Mouse (Mus musculus) E14TG2a.4 (cell line): ENCODE results near the gene Col2a1.

Source experiments
- H3K27me3 ChIP-seq: 2 replicates; pipeline ENCODE4 v1.6.1; 2014; ENCODE audit warnings: low read length, control low read depth; ENCODE audit not compliant: insufficient read depth
- H3K36me3 ChIP-seq: 2 replicates; pipeline ENCODE4 v1.6.1; 2014; ENCODE audit warnings: low read length, control low read depth; ENCODE audit not compliant: insufficient read depth
- H3K4me1 ChIP-seq: replicated peaks from 2 replicates; pipeline ENCODE4 v1.6.1; 2014; ENCODE audit warnings: low read depth, low read length, control low read depth
- H3K4me3 ChIP-seq: replicated peaks from 2 replicates; pipeline ENCODE4 v1.5.1; 2014; ENCODE audit warnings: mild to moderate bottlenecking, low read length
- H3K9me3 ChIP-seq: 2 replicates; pipeline ENCODE4 v1.6.1; 2014; ENCODE audit warnings: low read length, control low read depth
- CTCF ChIP-seq: conservative IDR thresholded peaks from 2 replicates; pipeline ENCODE4 v1.5.1; 2014; ENCODE audit warnings: low read length
- NANOG ChIP-seq: IDR thresholded peaks from 2 replicates; pipeline ENCODE4 v1.6.1; 2014; ENCODE audit warnings: borderline replicate concordance, low read length, mixed read lengths
- POU5F1 ChIP-seq: IDR thresholded peaks from 2 replicates; pipeline ENCODE4 v1.6.1; 2014; ENCODE audit warnings: low read length, borderline replicate concordance

The Col2a1 gene

DNA sequence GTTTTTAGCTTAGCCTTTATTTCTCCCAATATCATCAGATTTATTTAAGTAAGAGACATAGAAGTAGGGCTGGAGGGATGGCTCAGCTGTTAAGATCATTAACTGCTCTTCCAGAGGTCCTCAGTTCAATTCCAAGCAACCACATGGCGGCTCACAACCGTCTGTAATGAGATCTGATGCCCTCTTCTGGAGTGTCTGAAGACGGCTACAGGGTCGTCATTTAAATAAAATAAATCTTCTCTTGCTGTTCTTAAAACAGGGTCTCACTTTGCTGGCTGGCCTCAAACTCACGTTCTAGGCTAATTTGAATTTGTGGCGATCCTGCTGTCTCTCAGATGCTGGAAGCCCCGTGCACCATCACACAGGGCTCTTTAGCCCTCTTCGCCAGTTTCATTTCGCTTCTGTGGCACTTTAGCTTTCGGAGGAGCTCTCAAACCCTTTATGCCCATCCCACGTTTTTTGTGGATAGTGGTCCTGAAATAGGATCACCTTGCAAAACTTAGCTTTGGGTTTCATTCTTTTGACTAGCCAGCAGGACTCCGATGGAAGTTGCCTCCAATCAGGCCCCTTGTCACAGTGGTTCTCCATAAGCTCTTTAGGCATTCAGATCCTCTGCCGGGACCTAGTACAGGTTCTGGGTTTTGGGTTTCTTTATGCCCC lies 41.0 kb downstream of the Col2a1 start:
- Histone ChIP-seq H3K9me3 (no peaks in the 10 kb centered on the region), H3K4me3 (peak overlapping the region; percentile 79), H3K4me1 (peaks cover 18% of the 10 kb centered on the region), H3K27me3 (no peaks in the 10 kb centered on the region), H3K36me3 (peaks cover 4% of the 10 kb centered on the region; the same call in 1 of the 2 replicates)
- TF ChIP-seq NANOG (no peak), CTCF (no peak), POU5F1 (no peak)

GRCm38 (mm10) chr15:97956416-97956815 lies 48.1 kb downstream of the Col2a1 start:
- H3K36me3 ChIP-seq = no peaks in the 10 kb centered on the region
- TF ChIP-seq CTCF = no peak
- no peak for TF ChIP-seq NANOG
- TF ChIP-seq POU5F1 = no peak
- H3K9me3 ChIP-seq = no peaks in the 10 kb centered on the region
- H3K4me1 ChIP-seq = peaks cover 14% of the 10 kb centered on the region
- H3K4me3 ChIP-seq = no peak overlapping the region
- H3K27me3 ChIP-seq = peaks cover 23% of the 10 kb centered on the region

- TF ChIP-seq POU5F1 = no peak
- TF ChIP-seq CTCF = no peak
- Histone ChIP-seq H3K27me3 (peaks cover 27% of the 10 kb centered on the region), H3K36me3 (no peaks in the 10 kb centered on the region), H3K4me1 (peaks cover 14% of the 10 kb centered on the region), H3K9me3 (no peaks in the 10 kb centered on the region), H3K4me3 (no peak overlapping the region)
Measured at GRCm38 (mm10) chr15:97955742-97956141, 48.8 kb downstream of the Col2a1 start.

DNA sequence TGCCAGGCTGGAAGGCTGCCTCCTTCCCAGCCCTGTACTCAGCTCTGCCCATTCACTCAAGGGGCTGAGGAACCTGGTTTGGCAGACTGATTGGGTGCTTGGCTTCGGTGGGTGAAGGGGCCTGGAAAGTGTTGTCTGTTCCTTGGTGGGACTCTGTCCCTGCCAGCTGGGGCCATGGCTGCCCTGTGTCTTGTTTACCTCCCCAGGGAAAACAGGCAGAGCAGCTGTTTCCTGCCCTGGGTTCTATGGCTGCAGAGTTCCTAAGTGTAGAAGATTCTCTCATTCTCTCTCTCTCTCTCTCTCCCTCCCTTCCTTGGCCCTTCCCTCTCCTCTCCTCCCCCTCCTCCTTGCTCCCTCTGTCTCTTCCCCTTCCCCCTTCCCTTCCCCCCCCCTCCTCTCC lies 49.2 kb downstream of the Col2a1 start:
- H3K27me3 ChIP-seq = peaks cover 32% of the 10 kb centered on the region
- no peaks in the 10 kb centered on the region for H3K36me3 ChIP-seq
- TF ChIP-seq NANOG (no peak), POU5F1 (no peak), CTCF (no peak)
- no peaks in the 10 kb centered on the region for H3K9me3 ChIP-seq
- no peak overlapping the region for H3K4me3 ChIP-seq
- peaks cover 14% of the 10 kb centered on the region for H3K4me1 ChIP-seq

- H3K36me3 ChIP-seq = no peaks in the 10 kb centered on the region
Measured at GRCm38 (mm10) chr15:97954671-97955070, 49.8 kb downstream of the Col2a1 start.

GRCm38 (mm10) chr15:97952889-97953189 lies 51.7 kb downstream of the Col2a1 start:
- no peak overlapping the region for H3K4me3 ChIP-seq
- no peaks in the 10 kb centered on the region for H3K9me3 ChIP-seq
- H3K27me3 ChIP-seq = peaks cover 45% of the 10 kb centered on the region
- peaks cover 22% of the 10 kb centered on the region for H3K4me1 ChIP-seq
- TF ChIP-seq CTCF = no peak
- TF ChIP-seq POU5F1 = no peak
- no peak for TF ChIP-seq NANOG
- no peaks in the 10 kb centered on the region for H3K36me3 ChIP-seq

More at GRCm38 (mm10) chr15:97954671-97955070, 49.8 kb downstream of the Col2a1 start:
- Histone ChIP-seq H3K27me3 (peaks cover 38% of the 10 kb centered on the region), H3K4me3 (no peak overlapping the region), H3K4me1 (peaks cover 14% of the 10 kb centered on the region), H3K9me3 (no peaks in the 10 kb centered on the region)
- no peak for TF ChIP-seq POU5F1
- TF ChIP-seq NANOG = no peak
- TF ChIP-seq CTCF = no peak

DNA sequence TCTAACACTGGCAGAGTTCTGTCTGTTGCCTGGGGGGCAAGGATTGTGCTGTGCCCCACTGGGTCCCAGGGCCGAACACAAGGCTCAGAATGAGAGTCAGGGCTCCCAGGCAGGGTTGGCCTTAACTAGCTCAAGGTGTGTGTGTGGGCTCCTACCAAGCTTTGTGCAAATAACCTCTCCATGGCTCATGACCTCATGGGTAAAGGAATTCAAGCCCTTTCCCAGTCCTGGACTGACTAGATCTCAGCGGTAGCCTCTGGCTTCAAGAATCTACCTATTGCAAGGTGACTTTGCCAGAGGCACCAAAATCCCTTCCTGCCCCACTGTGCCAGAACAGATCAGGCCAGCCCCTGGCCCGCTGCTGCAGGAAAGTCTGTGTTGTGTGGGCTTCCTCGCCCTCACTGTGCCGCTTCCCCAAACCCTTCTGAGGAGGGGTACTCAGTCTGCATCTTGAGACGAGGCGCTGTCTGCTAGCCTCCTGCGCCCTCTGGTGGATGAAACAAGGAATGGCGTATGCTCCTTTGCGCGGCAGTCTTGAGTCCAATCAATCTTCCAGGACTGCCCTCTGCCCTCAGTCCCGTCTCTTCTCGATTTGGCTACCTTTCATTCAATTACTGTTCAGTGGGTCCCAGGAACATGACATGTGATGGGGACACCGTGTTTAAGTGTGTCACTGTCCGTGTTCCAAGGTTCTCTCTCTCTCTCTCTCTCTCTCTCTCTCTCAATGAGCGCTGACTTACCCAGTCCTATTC lies 52.2 kb downstream of the Col2a1 start:
- Histone ChIP-seq H3K27me3 (peaks cover 45% of the 10 kb centered on the region), H3K4me1 (peaks cover 22% of the 10 kb centered on the region), H3K9me3 (no peaks in the 10 kb centered on the region), H3K36me3 (no peaks in the 10 kb centered on the region), H3K4me3 (no peak overlapping the region)
- TF ChIP-seq NANOG (no peak), CTCF (peak; percentile 89)

DNA sequence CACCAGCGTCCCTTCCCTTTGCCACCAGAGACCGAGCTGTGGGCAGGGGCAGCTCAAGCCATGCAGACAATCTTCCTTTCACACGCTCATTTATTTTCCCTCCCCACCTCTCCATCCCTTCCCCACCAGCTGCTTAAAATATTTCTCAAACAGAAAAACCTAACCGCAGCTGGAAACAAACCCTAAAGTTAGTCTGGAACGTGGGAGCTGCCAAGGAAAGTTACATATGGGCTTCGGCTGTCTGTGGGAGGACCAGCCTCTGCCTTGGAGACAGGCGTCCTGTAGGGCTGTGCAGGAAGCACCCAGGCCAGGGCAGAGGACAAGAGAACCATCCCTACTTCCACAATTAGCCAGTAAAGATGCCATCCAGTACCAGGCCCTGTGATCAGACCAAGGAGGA lies 54.3 kb downstream of the Col2a1 start:
- H3K4me1 ChIP-seq = peaks cover 22% of the 10 kb centered on the region
- no peaks in the 10 kb centered on the region for H3K36me3 ChIP-seq
- H3K9me3 ChIP-seq = no peaks in the 10 kb centered on the region
- H3K27me3 ChIP-seq = peaks cover 37% of the 10 kb centered on the region
- no peak overlapping the region for H3K4me3 ChIP-seq
- TF ChIP-seq POU5F1 = no peak
- no peak for TF ChIP-seq NANOG
- no peak for TF ChIP-seq CTCF

DNA sequence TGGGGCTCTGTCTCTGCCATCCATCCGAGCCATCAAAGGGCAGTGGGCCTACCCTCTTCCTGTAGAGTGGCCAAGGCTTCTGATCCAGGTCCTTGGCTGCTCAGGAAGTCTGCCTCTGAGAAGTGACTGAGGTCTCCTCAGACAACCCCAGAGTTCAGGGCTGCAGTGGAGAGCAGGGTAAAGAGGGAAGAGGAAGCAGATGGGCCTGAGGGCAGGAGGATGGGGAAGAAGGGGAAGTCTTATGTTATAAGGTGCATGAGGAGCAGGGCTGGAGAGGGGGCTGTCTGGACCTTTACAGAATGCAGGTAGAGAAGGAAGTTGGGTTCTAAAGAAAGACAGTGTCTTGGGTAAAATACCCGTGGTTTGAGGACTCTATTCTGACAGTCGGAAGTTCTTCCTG lies 54.8 kb downstream of the Col2a1 start:
- H3K4me1 ChIP-seq = peaks cover 20% of the 10 kb centered on the region
- no peaks in the 10 kb centered on the region for H3K9me3 ChIP-seq
- TF ChIP-seq POU5F1 (no peak), CTCF (no peak), NANOG (no peak)
- H3K27me3 ChIP-seq = peaks cover 38% of the 10 kb centered on the region
- H3K4me3 ChIP-seq = no peak overlapping the region
- no peaks in the 10 kb centered on the region for H3K36me3 ChIP-seq
